Mouse (Mus musculus): Measurements from ENCODE around the gene Dtx4.

Dtx4 gene

DNA sequence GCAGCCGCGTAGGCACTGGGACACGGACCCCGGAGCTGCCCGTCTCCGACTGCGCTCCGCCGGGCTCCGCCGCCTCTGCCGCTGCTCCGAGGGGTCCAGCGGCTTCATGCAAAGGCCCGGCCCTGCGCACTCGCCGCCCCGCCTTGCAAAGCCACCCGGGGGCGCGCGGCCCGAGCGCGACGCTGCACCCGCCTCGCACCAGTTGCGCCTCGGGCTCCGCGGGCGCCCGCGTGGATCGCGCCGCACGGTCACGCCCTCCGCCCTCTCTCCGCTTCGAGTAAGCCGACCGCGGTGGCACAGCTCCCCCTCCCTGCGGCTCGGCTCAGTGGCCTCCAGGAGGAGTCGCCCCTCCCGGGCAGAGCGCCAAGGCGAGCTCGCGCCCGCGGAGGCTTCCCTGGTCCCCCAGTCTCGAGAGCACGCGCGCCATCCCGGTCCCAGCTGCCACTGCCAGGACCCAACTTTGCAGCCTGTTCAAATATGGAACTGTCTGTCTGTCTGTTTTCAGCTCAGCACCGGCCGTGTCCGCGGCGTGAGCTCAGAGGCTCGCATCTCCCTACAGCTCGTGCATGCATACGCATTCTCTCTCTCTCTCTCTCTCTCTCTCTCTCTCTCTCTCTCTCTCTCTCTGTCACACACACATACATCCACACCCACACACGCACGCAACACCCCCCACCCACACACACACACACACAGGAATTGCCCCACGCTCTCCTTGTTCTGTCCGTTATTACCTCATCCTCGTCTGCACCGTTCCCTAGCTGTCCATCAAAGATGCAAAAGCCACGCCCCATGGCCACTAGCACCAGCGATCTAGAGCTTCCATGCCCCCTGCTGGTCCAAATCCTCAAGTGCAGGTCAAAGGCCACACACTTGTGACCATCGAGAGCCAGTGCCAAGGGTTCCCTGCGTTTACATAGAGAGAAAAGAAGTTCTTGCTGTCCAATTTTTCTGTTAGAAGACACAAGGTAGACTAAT is at the start of gene Dtx4:
Gene Dtx4, minus strand, starts transcription at position 85 of the 978 bp plus-strand sequence.
- in situ Hi-C loops (cut with MboI; ENCODE audit: unreplicated experiment in 2 of 2): loop anchor here (5.0 to 25.0 kb wide), 3 partner anchors 34 to 364 kb away; no protein-coding TSS in a partner anchor

DNA sequence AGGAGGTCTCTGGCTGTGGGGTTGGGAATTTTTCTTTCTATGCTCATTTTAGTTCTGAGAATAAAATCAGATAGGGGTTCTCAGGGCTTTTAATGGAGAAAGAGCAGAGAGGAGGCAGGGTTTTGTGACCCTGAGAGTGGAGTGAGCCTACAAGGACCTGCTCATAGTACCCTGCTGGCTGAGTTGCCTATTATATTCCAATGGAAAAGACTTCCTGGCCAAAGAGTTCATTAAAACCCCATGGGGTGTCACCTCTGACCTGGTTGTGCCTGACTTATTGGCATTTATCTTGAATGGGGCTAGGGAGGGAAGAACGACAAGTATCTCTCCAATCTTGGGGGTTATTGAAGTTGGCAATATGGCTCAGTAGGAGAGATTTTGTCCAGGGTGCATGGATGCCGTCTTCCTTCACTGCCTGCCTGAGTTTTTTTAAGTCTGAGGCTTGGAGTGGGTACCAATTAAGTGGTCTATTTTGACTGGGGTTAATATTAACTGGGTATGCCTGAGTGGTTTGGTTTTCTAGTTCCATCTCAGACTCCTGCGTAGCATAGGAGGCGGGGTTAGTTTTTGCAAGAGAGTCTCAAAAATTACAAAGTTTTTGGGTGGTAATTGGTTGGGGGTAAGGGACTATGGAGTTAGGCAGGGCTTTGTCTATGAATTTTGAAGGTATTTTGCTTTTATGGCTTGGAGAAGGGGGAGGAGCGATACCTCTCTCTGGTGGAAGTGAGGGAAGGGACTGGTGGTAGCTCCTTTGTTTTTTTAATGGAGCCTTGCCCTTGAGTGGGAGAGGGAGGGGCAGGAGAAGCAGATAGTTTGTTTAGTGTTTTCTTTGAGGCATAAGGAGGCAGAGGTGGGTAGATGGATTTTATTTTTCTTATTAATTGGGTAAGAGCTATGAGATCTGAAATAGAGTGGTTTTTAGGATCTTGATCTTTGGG is 49.0 kb upstream of the Dtx4 start:
- in situ Hi-C loops (cut with MboI; ENCODE audit: unreplicated experiment in 2 of 2): loop anchor here in 1 of 2 experiments (25.0 kb wide), 1 partner anchor 1812 kb away; no protein-coding TSS in a partner anchor

DNA sequence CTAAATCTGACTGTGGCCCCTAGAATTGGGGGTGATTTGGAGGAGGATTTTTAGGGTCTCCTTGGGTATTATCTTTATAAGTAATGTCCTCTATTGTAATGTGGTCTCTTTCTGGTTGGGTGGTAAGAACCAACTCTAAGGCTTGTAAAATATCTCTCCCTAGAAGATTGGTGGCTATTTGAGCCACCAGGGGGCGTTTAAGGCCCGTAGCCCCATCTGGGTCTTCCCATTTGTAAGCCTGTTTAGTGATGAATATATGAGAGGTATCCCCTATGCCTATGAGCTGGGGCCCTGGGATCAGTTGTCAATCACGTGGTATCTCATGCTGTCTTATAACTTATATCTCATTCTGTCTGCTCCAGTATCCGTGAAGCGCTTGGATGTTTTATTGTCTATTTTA is 47.9 kb upstream of the Dtx4 start:
- in situ Hi-C loops (cut with MboI; ENCODE audit: unreplicated experiment in 2 of 2): loop anchor here (5.0 to 25.0 kb wide), 2 partner anchors 43 to 1013 kb away; no protein-coding TSS in a partner anchor

DNA sequence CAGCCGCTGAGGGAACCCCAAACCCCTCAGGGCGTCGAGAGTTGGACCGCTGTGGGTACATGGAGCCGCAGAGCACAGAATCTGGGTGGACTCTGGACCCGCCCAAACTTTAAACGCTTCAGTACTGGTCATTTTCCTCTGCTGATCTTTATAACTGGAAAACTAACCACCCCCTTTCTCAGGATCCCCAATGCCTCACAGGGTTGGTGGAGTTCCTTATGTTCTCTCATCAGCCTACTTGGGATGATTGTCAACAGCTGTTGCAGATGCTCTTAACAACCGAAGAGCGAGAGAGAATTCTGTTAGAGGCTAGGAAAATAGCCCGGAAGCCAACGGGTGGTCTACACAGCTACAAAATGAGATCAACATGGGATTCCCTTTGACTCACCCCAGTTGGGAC is 44.2 kb upstream of the Dtx4 start, which contains the start of gene Fam111a:
Gene Fam111a, plus strand, starts transcription at position 301 of the 400 bp plus-strand sequence.
- in situ Hi-C loops (cut with MboI; ENCODE audit: unreplicated experiment in 2 of 2): loop anchor here (5.0 to 25.0 kb wide), 2 partner anchors 47 to 1017 kb away; no protein-coding TSS in a partner anchor

DNA sequence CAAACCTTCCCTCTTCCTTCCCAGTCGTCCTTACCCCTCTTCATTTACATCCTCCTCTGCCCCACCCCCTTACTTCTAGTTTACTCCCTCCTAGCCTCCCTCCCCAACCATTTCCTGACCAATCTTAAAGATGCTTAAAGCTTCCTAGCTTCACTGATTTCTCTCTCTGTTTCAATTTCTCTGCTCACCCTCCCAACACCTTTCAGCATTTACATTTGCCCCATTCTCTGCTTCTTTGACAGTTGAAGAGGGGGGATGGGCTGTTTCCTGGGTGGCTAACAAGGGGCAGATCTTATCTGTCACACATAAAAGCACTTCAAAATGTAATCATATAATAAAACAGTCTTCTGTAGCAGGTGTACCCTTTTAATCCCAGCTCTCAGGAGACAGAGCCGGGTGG is 40.4 kb upstream of the Dtx4 start:
- in situ Hi-C loops (cut with MboI; ENCODE audit: unreplicated experiment in 2 of 2): loop anchor here in 1 of 2 experiments (25.0 kb wide), 1 partner anchor 1021 kb away; no protein-coding TSS in a partner anchor

DNA sequence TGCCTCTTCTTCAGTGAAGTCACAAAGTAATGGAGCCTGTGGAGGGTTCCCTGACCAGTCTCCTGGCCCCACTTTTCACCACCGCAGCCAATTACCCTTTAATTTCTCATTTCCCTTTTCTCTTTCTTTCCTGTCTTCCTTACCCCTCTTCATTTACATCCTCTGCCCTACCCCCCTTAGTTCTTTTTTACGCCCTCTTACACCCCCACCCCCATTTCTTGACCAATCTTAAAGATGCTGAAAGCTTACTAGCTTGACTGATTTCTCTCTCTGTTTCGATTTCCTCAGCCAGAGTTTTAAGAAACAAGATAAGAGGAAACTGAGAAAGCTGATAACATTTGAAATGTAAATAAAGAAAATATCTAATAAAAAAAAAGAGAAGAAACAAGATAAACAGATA is 39.5 kb upstream of the Dtx4 start:
- in situ Hi-C loops (cut with MboI; ENCODE audit: unreplicated experiment in 2 of 2): loop anchor here in 1 of 2 experiments (25.0 kb wide), 1 partner anchor 1022 kb away; no protein-coding TSS in a partner anchor

DNA sequence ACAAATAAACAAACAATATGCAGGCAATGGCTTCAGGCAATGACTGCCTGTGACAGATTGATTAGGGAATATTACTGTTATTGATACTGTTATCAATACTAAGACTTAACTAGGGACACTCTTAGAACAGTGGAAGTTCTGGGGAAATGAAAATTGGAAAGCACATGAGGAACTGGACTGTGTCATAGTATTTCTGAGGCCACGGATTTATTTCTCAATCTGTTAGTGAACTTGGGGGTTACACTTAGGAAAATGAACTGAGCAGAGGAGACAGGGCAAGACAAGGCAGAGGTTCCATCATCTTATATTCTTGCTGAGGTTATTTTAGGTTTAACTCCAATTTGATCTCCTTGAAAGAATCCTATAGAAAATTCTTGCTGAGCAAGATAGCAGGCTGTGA is 38.7 kb upstream of the Dtx4 start:
- in situ Hi-C loops (cut with MboI; ENCODE audit: unreplicated experiment in 2 of 2): loop anchor here in 1 of 2 experiments (25.0 kb wide), 1 partner anchor 1022 kb away; no protein-coding TSS in a partner anchor

DNA sequence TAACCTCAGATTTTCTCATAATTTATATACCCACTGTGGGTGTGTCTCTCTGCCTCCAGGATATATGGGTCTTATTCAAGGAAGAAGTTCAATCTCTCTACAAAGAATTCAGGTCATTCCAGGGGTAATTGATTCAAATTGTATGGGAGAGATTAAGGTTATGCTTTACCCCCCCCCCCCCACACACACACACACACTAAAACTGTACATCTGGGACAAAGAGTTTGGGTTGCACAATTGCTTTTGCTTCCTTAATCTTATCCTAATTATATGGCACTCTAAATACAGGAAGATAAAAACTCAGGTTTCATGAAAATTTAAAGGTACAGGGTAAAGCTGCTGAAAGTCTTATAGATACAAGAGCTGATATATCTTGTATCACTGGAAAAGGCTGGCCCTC is 35.9 kb upstream of the Dtx4 start:
- in situ Hi-C loops (cut with MboI; ENCODE audit: unreplicated experiment in 2 of 2): loop anchor here in 1 of 2 experiments (25.0 kb wide), 1 partner anchor 1025 kb away; no protein-coding TSS in a partner anchor

DNA sequence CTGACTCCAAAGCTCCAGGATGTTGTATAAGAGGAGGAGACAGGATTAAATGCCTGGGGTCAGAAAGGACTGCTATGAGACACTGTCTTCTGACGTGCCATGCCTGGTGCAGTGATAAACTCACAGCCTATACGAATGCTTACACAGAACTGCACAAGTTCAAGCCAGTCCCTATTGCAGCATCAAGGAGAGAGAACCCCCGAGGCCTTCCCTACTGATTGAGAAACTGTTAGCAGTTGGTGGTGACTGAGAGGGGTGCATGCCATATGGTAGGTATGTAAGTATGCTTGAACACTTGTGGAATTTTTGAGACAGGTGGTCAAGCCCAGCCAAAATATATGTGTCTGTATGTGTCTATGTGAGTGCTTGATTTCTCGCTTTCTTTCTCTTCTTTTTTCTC is 22.1 kb upstream of the Dtx4 start:
- in situ Hi-C loops (cut with MboI; ENCODE audit: unreplicated experiment in 2 of 2): loop anchor here (10.0 to 25.0 kb wide), 2 partner anchors 386 to 389 kb away; no protein-coding TSS in a partner anchor

DNA sequence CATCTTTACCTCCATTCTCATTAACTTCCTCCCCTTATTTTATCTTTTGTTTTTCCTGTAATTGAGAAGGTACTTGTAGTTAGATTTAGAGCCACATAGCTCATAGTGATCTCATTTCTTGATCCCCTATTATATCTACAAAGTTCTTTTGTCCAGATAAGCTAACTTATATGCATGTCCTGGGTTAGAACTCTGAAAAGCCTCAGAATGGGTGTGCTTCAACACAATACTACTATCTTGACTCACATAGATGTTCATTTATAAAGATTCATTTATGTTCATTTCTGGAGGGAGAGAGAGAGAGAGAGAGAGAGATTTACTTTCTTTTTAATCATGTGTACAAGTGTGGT is 17.3 kb upstream of the Dtx4 start:
- in situ Hi-C loops (cut with MboI; ENCODE audit: unreplicated experiment in 2 of 2): loop anchor here (5.0 to 25.0 kb wide), 7 partner anchors 74 to 1299 kb away; partner anchors contain the start of gene Olfr1499 (in 2 of the 2)

DNA sequence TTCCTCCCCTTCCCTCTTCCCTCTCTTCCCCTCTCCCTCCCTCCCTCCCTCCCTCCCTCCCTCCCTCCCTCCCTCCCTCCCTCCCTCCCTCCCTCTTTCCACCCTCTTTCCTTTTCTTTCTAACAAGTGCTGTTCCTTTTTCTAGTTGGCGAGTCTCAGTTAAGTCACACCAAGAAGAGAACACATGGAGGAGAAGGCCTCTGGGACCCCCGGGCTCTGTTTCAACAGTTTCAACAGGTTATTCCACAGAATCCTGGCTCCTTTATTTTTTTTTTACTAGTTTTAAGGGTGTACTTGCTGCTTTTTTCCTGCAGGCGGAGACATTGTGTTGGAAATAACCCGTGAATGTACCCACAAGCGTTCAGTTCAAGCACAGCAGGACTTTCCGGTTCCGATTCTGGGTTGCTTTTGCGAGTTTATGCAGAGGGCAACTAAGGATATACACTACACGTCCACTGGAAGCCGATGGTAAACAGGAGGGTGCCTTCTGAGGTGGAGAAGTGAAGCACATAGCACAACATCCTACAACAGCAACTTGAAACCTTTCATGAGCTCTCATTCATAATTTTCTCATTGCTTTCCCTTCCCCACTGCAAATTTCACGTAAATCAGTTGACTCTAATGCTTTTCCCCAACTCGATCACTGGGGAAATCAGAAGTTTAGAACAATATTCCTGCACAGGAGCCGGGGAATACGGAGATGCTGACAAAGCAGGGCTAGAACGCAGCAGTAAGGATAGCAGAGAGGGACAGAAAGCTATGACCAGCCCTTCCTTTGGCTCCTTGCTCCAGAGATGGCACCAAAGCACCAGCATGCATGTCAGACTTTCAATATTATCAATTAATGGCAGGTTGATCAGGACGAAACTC is 16.7 kb upstream of the Dtx4 start:
- in situ Hi-C loops (cut with MboI; ENCODE audit: unreplicated experiment in 2 of 2): loop anchor here (5.0 to 25.0 kb wide), 7 partner anchors 74 to 1299 kb away; partner anchors contain the start of gene Olfr1499 (in 2 of the 2)

DNA sequence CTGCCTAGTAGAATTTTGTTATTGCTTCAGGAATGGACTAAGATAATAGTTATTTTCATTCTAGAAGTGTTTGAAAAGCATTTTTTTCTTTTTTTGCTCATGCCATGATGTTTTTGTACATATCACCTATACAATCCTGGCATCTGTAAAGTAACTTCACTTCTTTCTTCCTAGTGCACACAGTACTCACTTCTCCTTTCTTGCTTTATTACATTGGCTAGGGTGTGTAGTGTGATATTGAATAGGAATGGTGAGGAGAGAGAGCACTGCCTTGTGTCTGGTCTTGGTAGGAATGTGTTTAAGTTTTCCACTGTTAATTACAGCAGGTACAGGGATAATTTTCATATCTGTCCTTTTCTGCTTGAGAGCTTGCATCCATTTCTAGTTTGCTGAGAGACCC is 13.4 kb upstream of the Dtx4 start:
- in situ Hi-C loops (cut with MboI; ENCODE audit: unreplicated experiment in 2 of 2): loop anchor here (5.0 to 25.0 kb wide), 7 partner anchors 78 to 1303 kb away; partner anchors contain the start of gene Olfr1499 (in 2 of the 2)

DNA sequence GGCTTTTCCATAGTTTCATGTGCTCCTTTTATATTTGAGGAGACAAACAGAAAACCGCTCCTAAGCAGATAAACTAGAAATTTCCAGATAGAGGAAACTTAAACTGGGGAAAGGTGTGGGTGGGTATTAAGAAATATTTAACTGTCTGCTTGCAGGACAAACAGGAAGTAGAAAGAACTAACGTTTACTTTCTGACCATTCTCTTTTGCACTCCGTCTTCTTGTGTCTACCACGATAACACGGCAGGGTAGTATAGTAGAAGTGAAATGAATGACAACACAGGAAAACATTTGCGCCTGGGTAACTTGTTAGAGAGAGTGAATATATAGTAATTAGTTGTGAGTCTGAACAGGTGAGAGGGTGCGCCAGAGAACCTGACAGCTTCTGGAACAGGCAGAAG is 1.5 kb upstream of the Dtx4 start:
- in situ Hi-C loops (cut with MboI; ENCODE audit: unreplicated experiment in 2 of 2): loop anchor here (5.0 to 25.0 kb wide), 3 partner anchors 35 to 365 kb away; no protein-coding TSS in a partner anchor

DNA sequence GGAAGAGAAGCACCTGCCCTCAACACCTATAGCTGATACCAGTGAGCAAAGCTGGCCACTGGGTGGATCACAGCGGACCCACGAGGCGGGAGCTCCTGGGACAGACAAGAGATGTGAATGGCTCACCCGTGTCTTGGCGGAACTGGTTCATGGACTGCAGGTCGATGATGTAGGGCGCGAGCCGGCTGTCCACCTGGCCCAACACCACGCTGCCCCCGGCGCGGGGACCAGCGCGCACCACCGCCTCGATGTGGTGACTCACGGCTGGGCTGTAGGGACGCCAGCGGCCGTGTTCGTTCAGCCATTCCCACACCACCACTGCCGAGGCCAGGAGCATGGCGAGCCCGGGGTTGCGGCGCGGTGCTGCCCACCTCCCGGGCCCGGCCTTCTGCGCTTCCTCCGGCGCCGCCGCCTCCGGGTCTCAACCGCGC is 358 bp downstream of the Dtx4 start:
- in situ Hi-C loops (cut with MboI; ENCODE audit: unreplicated experiment in 2 of 2): loop anchor here (5.0 to 25.0 kb wide), 3 partner anchors 34 to 364 kb away; no protein-coding TSS in a partner anchor

DNA sequence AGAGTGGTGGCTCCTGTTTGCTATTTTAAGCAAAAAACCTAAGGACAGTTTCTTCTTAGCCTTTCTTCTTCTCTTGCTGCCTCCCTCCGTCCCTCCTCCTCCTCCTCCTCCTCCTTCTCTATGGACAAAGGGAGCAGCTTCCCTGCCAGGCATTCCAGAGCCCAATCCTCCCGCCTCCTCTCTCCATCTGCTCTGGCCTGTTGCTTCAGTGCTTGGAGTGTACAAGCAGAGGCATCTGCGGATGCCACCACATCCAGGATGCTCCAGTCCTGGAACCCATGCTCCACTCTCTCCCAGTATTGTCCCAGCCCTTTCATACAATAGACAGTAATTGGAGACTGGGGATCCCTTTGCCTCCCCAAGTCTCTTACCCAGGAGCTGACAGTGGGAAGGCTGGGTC is 1.1 kb downstream of the Dtx4 start:
- in situ Hi-C loops (cut with MboI; ENCODE audit: unreplicated experiment in 2 of 2): loop anchor here (5.0 to 25.0 kb wide), 3 partner anchors 33 to 363 kb away; no protein-coding TSS in a partner anchor

DNA sequence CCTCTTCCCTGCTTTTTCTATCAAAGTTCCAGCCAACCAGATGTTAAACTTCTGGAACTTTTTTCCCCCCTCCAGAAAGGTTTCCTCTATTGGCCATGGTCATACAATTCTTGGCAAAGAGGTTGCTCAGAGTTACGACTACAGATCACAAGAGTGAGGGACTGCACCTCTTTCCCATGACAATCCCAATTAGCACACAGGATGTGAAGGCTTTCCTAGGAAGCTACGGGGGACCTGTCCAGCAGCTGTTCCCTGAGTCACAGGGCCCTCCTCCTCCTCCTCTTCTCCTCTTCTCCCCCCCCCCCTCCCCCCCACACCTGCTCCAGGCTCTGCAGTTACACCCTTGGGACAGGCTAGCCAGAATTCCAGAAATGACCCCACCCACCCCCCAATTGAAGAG is 1.8 kb downstream of the Dtx4 start:
- in situ Hi-C loops (cut with MboI; ENCODE audit: unreplicated experiment in 2 of 2): loop anchor here in 1 of 2 experiments (5.0 to 25.0 kb wide), 2 partner anchors 67 to 487 kb away; no protein-coding TSS in a partner anchor

DNA sequence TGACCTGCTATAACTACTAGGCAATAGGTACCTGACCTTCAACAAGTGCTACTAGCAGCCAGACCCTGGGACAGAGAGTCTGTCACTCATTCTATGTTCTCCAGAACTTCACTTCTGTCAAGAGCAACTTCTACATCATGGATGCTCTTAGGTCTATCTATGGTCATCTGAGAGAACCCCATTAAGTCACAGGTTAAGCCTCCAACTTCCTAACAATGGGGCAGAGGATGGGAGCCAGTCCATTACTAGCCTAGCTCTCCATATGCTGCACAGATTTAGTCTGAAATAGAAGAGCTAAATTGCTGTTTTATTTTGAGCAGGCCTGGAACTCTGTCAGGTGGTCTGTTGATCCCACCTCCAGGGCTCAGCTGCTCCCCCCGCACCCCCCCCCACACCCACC is 2.3 kb downstream of the Dtx4 start:
- in situ Hi-C loops (cut with MboI; ENCODE audit: unreplicated experiment in 2 of 2): loop anchor here in 1 of 2 experiments (5.0 to 25.0 kb wide), 2 partner anchors 67 to 487 kb away; no protein-coding TSS in a partner anchor

DNA sequence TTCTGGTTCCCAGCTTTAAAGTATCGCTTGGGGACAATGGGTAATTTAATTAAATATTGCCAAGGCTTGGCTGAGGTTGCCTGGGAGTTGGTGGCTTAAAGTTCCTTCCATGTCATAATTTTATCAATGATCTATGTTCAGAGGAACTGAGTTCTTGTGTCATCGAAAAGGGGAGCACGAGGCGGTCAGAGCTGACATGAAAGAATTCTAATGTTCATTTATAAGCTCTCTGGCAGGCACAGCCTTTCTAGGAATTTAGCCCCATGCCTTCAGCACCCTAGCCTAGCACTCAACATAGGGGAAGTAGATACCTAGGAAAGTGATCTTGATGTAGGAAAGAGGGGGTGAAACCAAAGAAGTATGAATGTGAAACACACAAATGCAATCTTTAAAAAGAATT is 2.9 kb downstream of the Dtx4 start:
- in situ Hi-C loops (cut with MboI; ENCODE audit: unreplicated experiment in 2 of 2): loop anchor here in 1 of 2 experiments (5.0 to 25.0 kb wide), 2 partner anchors 66 to 486 kb away; no protein-coding TSS in a partner anchor
